Mouse (Mus musculus) liver, postnatal 0 days (tissue): Measurements from ENCODE around the gene Arhgef2.

Source experiments
- CTCF ChIP-seq: sonication (generic); IDR thresholded peaks from 2 replicates; pipeline ENCODE4 v1.5.1; 2016; ENCODE audit warnings: antibody characterized with exemption, low read depth
- EP300 ChIP-seq: IDR thresholded peaks from 2 replicates; pipeline ENCODE4 v1.6.1; 2016; ENCODE audit warnings: antibody characterized with exemption, low read depth, mild to moderate bottlenecking

DNA sequence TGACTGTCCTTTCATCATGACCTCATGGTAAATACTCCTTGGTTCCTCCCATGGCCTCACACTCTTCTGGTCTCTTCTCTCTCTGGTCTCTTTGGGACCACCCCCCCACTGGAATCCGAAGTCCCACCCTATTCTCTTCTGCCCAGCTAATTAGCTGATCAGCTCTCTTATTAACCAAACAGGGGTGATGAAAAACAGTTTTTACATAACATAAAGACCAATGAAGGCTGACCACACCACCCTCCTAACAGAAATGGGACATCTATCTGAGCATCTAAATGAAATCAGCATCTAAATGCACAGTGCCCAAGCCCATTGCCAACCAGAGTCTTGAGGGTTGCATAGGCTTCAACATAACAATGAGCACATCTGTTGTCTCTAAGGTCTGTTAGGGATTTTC is 33.9 kb upstream of the Arhgef2 start:
- TF ChIP-seq EP300 = no peak
- no peak for TF ChIP-seq CTCF
